Mouse (Mus musculus) heart, adult 2 months (tissue): ENCODE results near the gene Sumf2. TPM values are rescaled to one million over a fixed set of nuclear protein-coding genes. Genes with fewer than 3 reads are reported as not detected.
A peak's percentile ranks its signal among the peaks of the same experiment; 100 is the strongest.

ENCODE experiments used
- DNase-seq, 2 experiments: peaks; one replicate each; pipeline ENCODE4 v3.0.0; 2021
- H3K27ac ChIP-seq: fragments of 200-600 bp; 2 replicates; pipeline ENCODE4 v1.8.1; 2022
- H3K27me3 ChIP-seq: fragments of 200-500 bp; 2 replicates; pipeline ENCODE4 v1.6.1; 2012; ENCODE audit warnings: mild to moderate bottlenecking, low read length, inconsistent platforms, mixed read lengths; ENCODE audit not compliant: control insufficient read depth, insufficient read depth
- H3K36me3 ChIP-seq: fragments of 200-500 bp; 2 replicates; pipeline ENCODE4 v1.6.1; 2012; ENCODE audit warnings: low read length, inconsistent platforms; ENCODE audit not compliant: control insufficient read depth, insufficient read depth
- H3K4me1 ChIP-seq: fragments of 200-500 bp; 2 replicates; pipeline ENCODE4 v1.6.1; 2011; ENCODE audit warnings: low read length; ENCODE audit not compliant: control insufficient read depth, insufficient read depth
- H3K4me3 ChIP-seq: fragments of 200-600 bp; 2 replicates; pipeline ENCODE4 v1.8.1; 2022
- H3K79me2 ChIP-seq: fragments of 200-500 bp; replicated peaks from 2 replicates; pipeline ENCODE4 v1.6.1; 2012; ENCODE audit warnings: mild to moderate bottlenecking, inconsistent platforms, low read length, moderate library complexity, mixed read lengths; ENCODE audit not compliant: control insufficient read depth, insufficient read depth
- H3K9ac ChIP-seq: fragments of 200-500 bp; 2 replicates; pipeline ENCODE4 v1.6.1; 2012; ENCODE audit warnings: low read depth, mild to moderate bottlenecking, control low read depth, inconsistent platforms, low read length, mixed read lengths
- CTCF ChIP-seq: fragments of 200-600 bp; IDR thresholded peaks from 2 replicates; pipeline ENCODE4 v1.8.1; 2022; ENCODE audit warnings: antibody characterized with exemption, mild to moderate bottlenecking, moderate library complexity
- EP300 ChIP-seq: fragments of 200-500 bp; IDR thresholded peaks from 2 replicates; pipeline ENCODE4 v1.6.1; 2011; ENCODE audit warnings: low read depth, low read length, control low read depth; ENCODE audit not compliant: insufficient read depth
- POLR2A ChIP-seq: fragments of 200-500 bp; IDR thresholded peaks from 2 replicates; pipeline ENCODE4 v1.6.1; 2011; ENCODE audit warnings: mild to moderate bottlenecking, low read depth, low read length, control low read depth; ENCODE audit not compliant: insufficient read depth
- WGBS: fragments of 180-500 bp; shearing (Covaris S2); methylation state at CpG from one replicate; pipeline ENCODE4 v1.1.7; 2018; 5-methylcytosine and 5-hydroxymethylcytosine counted together
- intact Hi-C: fragments of 180-260 bp; cut with DNase I; formaldehyde crosslinking; loops from one replicate; pipeline ENCODE4 v1.15.1; 2025
- polyA plus RNA-seq: library from polyadenylated mRNA; depleted of rRNA; stranded (reverse); fragments of >200 nt; gene quantifications from 2 replicates; pipeline ENCODE4 v1.2.3, GENCODE M21; 2012
- total RNA-seq, 2 experiments: library from RNA; stranded (reverse); gene quantifications; 2 replicates each; pipeline ENCODE4 v1.2.3; 2021

The Sumf2 gene
- total and polyA plus RNA-seq, 3 experiments: 6.2 to 10.9 (median 9.1) TPM

GRCm38 (mm10) chr5:129895198-129896088 is 48.7 kb downstream of the Sumf2 start, which contains the start of gene Zbed5:
Gene Zbed5, plus strand, starts transcription at chr5:129895723.
- peak within 1 kb of the TSS; percentile 69 for H3K4me3 ChIP-seq
- DNase-seq: peak; percentile 86 to 91
- H3K36me3 ChIP-seq: no peaks in the 10 kb centered on the region
- intact Hi-C loops: no loop called here
- WGBS: 2% methylated on average over 44 of the region's 44 CpGs
- H3K4me1 ChIP-seq: no peaks in the 10 kb centered on the region
- H3K79me2 ChIP-seq: no peaks in the 10 kb centered on the region
- H3K9ac ChIP-seq: peak within 1 kb of the TSS; percentile 74
- H3K27me3 ChIP-seq: no peaks in the 10 kb centered on the region
- H3K27ac ChIP-seq: no peak within 1 kb of the TSS
- TF ChIP-seq EP300: no peak
- TF ChIP-seq CTCF: no peak
- no peak for TF ChIP-seq POLR2A

- Histone ChIP-seq H3K4me3 (no peak within 1 kb of the TSS), H3K9ac (no peak within 1 kb of the TSS), H3K36me3 (no peaks in the 10 kb centered on the region), H3K27ac (no peak within 1 kb of the TSS), H3K4me1 (no peaks in the 10 kb centered on the region), H3K27me3 (no peaks in the 10 kb centered on the region), H3K79me2 (no peaks in the 10 kb centered on the region)
- 92% methylated on average over 1 of the region's 1 CpGs for WGBS
- intact Hi-C loops: no loop called here
- TF ChIP-seq POLR2A (no peak), EP300 (no peak), CTCF (no peak)
- DNase-seq: no peak
These were observed 51.7 kb downstream of the Sumf2 start, which contains the start of gene Phkg1 for GRCm38 (mm10) chr5:129898449-129898848. Gene Phkg1, minus strand, starts transcription at chr5:129898549.

GRCm38 (mm10) chr5:129907775-129908174 is 61.0 kb downstream of the Sumf2 start:
- H3K9ac ChIP-seq: no peak overlapping the region
- H3K4me1 ChIP-seq: no peaks in the 10 kb centered on the region
- 30% methylated on average over 4 of the region's 4 CpGs for WGBS
- H3K27ac ChIP-seq: peak overlapping the region; percentile 74
- no peak for TF ChIP-seq EP300
- no peak for TF ChIP-seq CTCF
- no peak for TF ChIP-seq POLR2A
- no peaks in the 10 kb centered on the region for H3K79me2 ChIP-seq
- H3K36me3 ChIP-seq: no peaks in the 10 kb centered on the region
- DNase-seq: no peak
- no peaks in the 10 kb centered on the region for H3K27me3 ChIP-seq
- H3K4me3 ChIP-seq: peak overlapping the region; percentile 80
- intact Hi-C loops: loop anchor here (5.0 kb wide), 1 partner anchor 35 kb away; the partner anchor contains the start of gene Vkorc1l1

- TF ChIP-seq CTCF (peak; percentile 54), EP300 (no peak)
- intact Hi-C loops: loop anchor here (5.0 kb wide), 1 partner anchor 34 kb away; the partner anchor contains the start of gene Vkorc1l1
- H3K27me3 ChIP-seq: no peaks in the 10 kb centered on the region
- no peaks in the 10 kb centered on the region for H3K36me3 ChIP-seq
- H3K4me1 ChIP-seq: no peaks in the 10 kb centered on the region
- peak; percentile 90 to 92 for DNase-seq
- under 1% methylated on average over 63 of the region's 63 CpGs for WGBS
- peak within 1 kb of the TSS; percentile 80 for H3K4me3 ChIP-seq
- peak within 1 kb of the TSS; percentile 80 for H3K9ac ChIP-seq
- H3K27ac ChIP-seq: peak within 1 kb of the TSS; percentile 74
- no peaks in the 10 kb centered on the region for H3K79me2 ChIP-seq
These were observed 61.6 kb downstream of the Sumf2 start, which contains the start of gene Nupr1l for GRCm38 (mm10) chr5:129908242-129908965. Gene Nupr1l, plus strand, starts transcription at chr5:129908540.

- WGBS: 71% methylated on average over 9 of the region's 9 CpGs
- Histone ChIP-seq H3K27me3 (no peaks in the 10 kb centered on the region), H3K79me2 (no peaks in the 10 kb centered on the region), H3K9ac (no peak overlapping the region), H3K4me1 (no peaks in the 10 kb centered on the region), H3K27ac (no peak overlapping the region; the same call in 1 of the 2 replicates), H3K4me3 (peak overlapping the region; percentile 80), H3K36me3 (no peaks in the 10 kb centered on the region)
- intact Hi-C loops: loop anchor here (5.0 kb wide), 1 partner anchor 33 kb away; the partner anchor contains the start of gene Vkorc1l1
- no peak for DNase-seq
- TF ChIP-seq POLR2A: no peak
- no peak for TF ChIP-seq EP300
- no peak for TF ChIP-seq CTCF
These were observed 62.4 kb downstream of the Sumf2 start for GRCm38 (mm10) chr5:129909147-129909546.
